ENCODE assay signal across 8 mouse cellular contexts in the genomic region with DNA sequence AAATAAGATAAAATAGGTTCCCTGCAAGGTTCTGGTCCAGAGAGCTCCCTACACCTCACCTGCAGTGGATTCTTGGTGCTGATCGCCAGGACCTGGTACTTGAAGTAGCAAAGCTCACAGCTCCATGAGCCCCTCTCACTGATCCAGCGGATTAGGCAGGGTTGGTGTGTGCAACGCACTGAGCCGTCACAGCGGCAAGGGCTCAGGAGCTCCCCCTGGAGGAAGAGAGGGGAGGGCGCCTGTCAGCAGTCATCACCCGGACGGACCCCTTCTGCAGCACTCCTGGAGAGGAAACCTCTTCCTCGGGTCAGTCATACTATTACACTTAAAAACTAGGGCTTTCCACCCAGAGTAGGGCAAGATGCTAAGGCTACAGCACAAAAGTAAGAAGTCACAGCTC. TPM values are rescaled to one million over a fixed set of nuclear protein-coding genes. Genes with fewer than 3 reads are reported as not detected.
DNase-seq lines count a peak whose midpoint lies in the region; ATAC-seq lines count a peak whose summit lies in the region.

No protein-coding gene starts in this region.

- 2% methylated on average over 9 of the region's 9 CpGs for WGBS in limb, embryonic 13.5 days
- WGBS in midbrain, embryonic 14.5 days = under 1% methylated on average over 9 of the region's 9 CpGs

- H3K9me3 ChIP-seq in limb, embryonic 13.5 days = no peaks in the 10 kb centered on the region
- H3K9me3 ChIP-seq in midbrain, embryonic 14.5 days (ENCODE audit: control insufficient read depth, low read length) = no peaks in the 10 kb centered on the region

- ATAC-seq in limb, embryonic 13.5 days (ENCODE audit: low FRiP score, low read depth) = no peak
- no peak for ATAC-seq in midbrain, embryonic 14.5 days (ENCODE audit: low FRiP score, low TSS enrichment)

- H3K9ac ChIP-seq in limb, embryonic 13.5 days = 0 out of 2 replicates have a peak overlapping the region, but pooled peaks have one; percentile 85
- no peak overlapping the region; the same call in 1 of the 2 replicates for H3K9ac ChIP-seq in midbrain, embryonic 14.5 days (replicated peaks; ENCODE audit: low read length)

- H3K27ac ChIP-seq in limb, embryonic 13.5 days = no peak overlapping the region
- no peak overlapping the region for H3K27ac ChIP-seq in midbrain, embryonic 14.5 days (replicated peaks; ENCODE audit: low read depth, low read length)

- H3K4me2 ChIP-seq in limb, embryonic 13.5 days (replicated peaks) = peak overlapping the region; percentile 93
- peak overlapping the region; percentile 75 for H3K4me2 ChIP-seq in midbrain, embryonic 14.5 days (ENCODE audit: low read length)

- peaks cover 18% of the 10 kb centered on the region for H3K4me1 ChIP-seq in limb, embryonic 13.5 days
- H3K4me1 ChIP-seq in midbrain, embryonic 14.5 days (ENCODE audit: control insufficient read depth, insufficient read depth, low read length) = peaks cover 29% of the 10 kb centered on the region; the same call in 1 of the 2 replicates

- peak; percentile 70 for DNase-seq in layer of hippocampus, adult 11-12 months (ENCODE audit: low spot score)
- no peak for DNase-seq in layer of hippocampus, adult 9-11 months
- DNase-seq in cerebellum, postnatal 10 days = peak; percentile 92 to 94
- peak; percentile 74 to 81 for DNase-seq in frontal cortex, postnatal 36 days (ENCODE audit: low spot score in 2 of 2)
- DNase-seq in induced T-regulatory cell, adult 2 months (ENCODE audit: low read depth) = peak; percentile 90
- DNase-seq in midbrain, embryonic 14.5 days = peak; percentile 90
- DNase-seq in spleen, postnatal 10 days (ENCODE audit: low spot score in 2 of 2) = peak; percentile 66 to 83

- peaks cover 36% of the 10 kb centered on the region for H3K27me3 ChIP-seq in limb, embryonic 13.5 days
- no peaks in the 10 kb centered on the region for H3K27me3 ChIP-seq in midbrain, embryonic 14.5 days (ENCODE audit: control insufficient read depth, insufficient read depth, low read length)

- H3K36me3 ChIP-seq in limb, embryonic 13.5 days = peaks cover 39% of the 10 kb centered on the region
- peaks cover 46% of the 10 kb centered on the region for H3K36me3 ChIP-seq in midbrain, embryonic 14.5 days (ENCODE audit: control insufficient read depth, insufficient read depth, low read length)

- H3K4me3 ChIP-seq in limb, embryonic 13.5 days = peak overlapping the region; percentile 94
- peak overlapping the region; percentile 90 for H3K4me3 ChIP-seq in midbrain, embryonic 14.5 days (replicated peaks; ENCODE audit: low read depth, low read length)

RNA-seq across cellular contexts. Expression of a gene that starts 1.8 kb away (rescaled TPM):
- polyA plus RNA-seq in limb, embryonic 13.5 days (2015; fragmentation: Nextera tagmentation; extraction: Ambion mirVana) = 1.5 and 1.8 TPM in 2 replicates
- 11.8 and 17.4 TPM in 2 replicates for polyA plus RNA-seq in midbrain, embryonic 14.5 days (2014; fragmentation: Nextera tagmentation; extraction: Ambion mirVana)

RNA-seq across cellular contexts. Expression of a gene that starts 5.2 kb away (rescaled TPM):
- 2,027 and 2,061 TPM in 2 replicates for polyA plus RNA-seq in limb, embryonic 13.5 days (2015; fragmentation: Nextera tagmentation; extraction: Ambion mirVana)
- 1,072 and 1,231 TPM in 2 replicates for polyA plus RNA-seq in midbrain, embryonic 14.5 days (2014; fragmentation: Nextera tagmentation; extraction: Ambion mirVana)

RNA-seq across cellular contexts. Expression of a gene that starts 10.1 kb away (rescaled TPM):
- 0.10 and 0.15 TPM in 2 replicates for polyA plus RNA-seq in limb, embryonic 13.5 days (2015; fragmentation: Nextera tagmentation; extraction: Ambion mirVana)
- polyA plus RNA-seq in midbrain, embryonic 14.5 days (2014; fragmentation: Nextera tagmentation; extraction: Ambion mirVana) = not detected in 2 replicates

RNA-seq across cellular contexts. Expression of a gene that starts 11.9 kb away (rescaled TPM):
- 174 and 188 TPM in 2 replicates for polyA plus RNA-seq in limb, embryonic 13.5 days (2015; fragmentation: Nextera tagmentation; extraction: Ambion mirVana)
- polyA plus RNA-seq in midbrain, embryonic 14.5 days (2014; fragmentation: Nextera tagmentation; extraction: Ambion mirVana) = 67.7 and 71.7 TPM in 2 replicates

RNA-seq across cellular contexts. Expression of a gene that starts 16.8 kb away (rescaled TPM):
- 1.0 and 1.1 TPM in 2 replicates for polyA plus RNA-seq in limb, embryonic 13.5 days (2015; fragmentation: Nextera tagmentation; extraction: Ambion mirVana)
- 0.08 and 0.22 TPM in 2 replicates for polyA plus RNA-seq in midbrain, embryonic 14.5 days (2014; fragmentation: Nextera tagmentation; extraction: Ambion mirVana)
